In genomic region chr13:24914915-24915314, GRCm38 (mm10) we compare ENCODE assay signal across 25 mouse cellular contexts.
"Had no signal": no experiment of that assay in that cellular context is flagged by ENCODE, and none has a peak within 500 bp of the region (broad histone marks: within the 10 kb centered on the region; RNA-seq: fewer than 3 reads in every experiment).

No protein-coding gene starts in this region.

- ATAC-seq: liver, postnatal 0 days; midbrain, embryonic 13.5 days; midbrain, embryonic 16.5 days had no signal

- H3K4me2 ChIP-seq: kidney, embryonic 15.5 days; limb, embryonic 12.5 days; limb, embryonic 15.5 days; liver, embryonic 11.5 days; lung, embryonic 14.5 days; midbrain, embryonic 13.5 days; neural tube, embryonic 13.5 days had no signal

- H3K4me1 ChIP-seq: kidney, embryonic 15.5 days; limb, embryonic 12.5 days; limb, embryonic 15.5 days; megakaryocyte, embryonic 14.5 days; midbrain, embryonic 10.5 days; midbrain, embryonic 13.5 days; neural tube, embryonic 13.5 days had no signal

- H3K9me3 ChIP-seq: kidney, embryonic 15.5 days; limb, embryonic 12.5 days; limb, embryonic 15.5 days; megakaryocyte, embryonic 14.5 days; midbrain, embryonic 10.5 days; midbrain, embryonic 13.5 days; neural tube, embryonic 13.5 days had no signal

- H3K9ac ChIP-seq: kidney, embryonic 15.5 days; limb, embryonic 12.5 days; limb, embryonic 15.5 days; liver, embryonic 14.5 days; liver, postnatal 0 days; lung, embryonic 14.5 days; midbrain, embryonic 13.5 days; neural tube, embryonic 13.5 days had no signal

- H3K27me3 ChIP-seq: kidney, embryonic 15.5 days; limb, embryonic 12.5 days; limb, embryonic 15.5 days; midbrain, embryonic 13.5 days; neural tube, embryonic 13.5 days had no signal

- DNase-seq: kidney, adult 11 months; kidney, adult 8-10 months; kidney, postnatal 14 days; layer of hippocampus, postnatal 36 days; left cerebral cortex, postnatal 4 days; liver, postnatal 0 days; lung, embryonic 14.5 days; lung, postnatal 10 days; retina, postnatal 1 day; right cerebral cortex, postnatal 25 days; spleen, adult 18-20 months; thymus, adult 18-20 months; thymus, postnatal 36 days had no signal

- H3K4me3 ChIP-seq: kidney, embryonic 15.5 days; left cerebral cortex, adult 2 months; limb, embryonic 12.5 days; limb, embryonic 15.5 days; megakaryocyte, embryonic 14.5 days; midbrain, embryonic 10.5 days; midbrain, embryonic 13.5 days; myocyte; neural tube, embryonic 13.5 days had no signal

- H3K27ac ChIP-seq: kidney, embryonic 15.5 days; left cerebral cortex, adult 2 months; limb, embryonic 12.5 days; limb, embryonic 15.5 days; liver, embryonic 14.5 days; midbrain, embryonic 10.5 days; midbrain, embryonic 13.5 days; neural tube, embryonic 13.5 days had no signal
